Mouse (Mus musculus): ENCODE data around the gene Limd2. TPM values are rescaled to one million over a fixed set of nuclear protein-coding genes. Genes with fewer than 3 reads are reported as not detected.

Limd2 gene
- polyA plus RNA-seq, 1 experiment = 48.3 TPM

DNA sequence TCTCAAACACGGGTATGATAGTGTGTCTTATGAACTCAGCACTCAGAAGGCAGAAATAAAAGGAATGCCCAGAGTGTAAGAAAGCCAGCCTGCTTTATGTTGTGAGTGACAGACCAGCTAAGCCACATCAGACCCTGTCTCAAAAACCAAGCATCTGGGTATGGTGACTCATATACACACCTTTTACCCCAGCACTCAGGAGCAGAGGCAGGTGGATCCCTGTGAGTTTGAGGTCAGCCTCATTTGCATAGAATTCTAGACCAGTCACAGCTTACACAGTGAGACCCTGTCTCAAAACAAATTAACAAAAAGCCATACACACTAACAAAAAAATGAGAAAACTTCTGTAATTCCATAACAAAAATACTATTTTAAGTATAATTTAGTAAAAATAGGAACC is 34.8 kb downstream of the Limd2 start:
- DNase-seq = no peak
- TF ChIP-seq CTCF (conservative IDR thresholded peaks at IDR 0.05; ENCODE audit: insufficient read depth, insufficient read length, low read depth, low read length) (no peak), POLR2A (IDR thresholded peaks at IDR 0.05; ENCODE audit: low read depth, low read length) (no peak)

DNA sequence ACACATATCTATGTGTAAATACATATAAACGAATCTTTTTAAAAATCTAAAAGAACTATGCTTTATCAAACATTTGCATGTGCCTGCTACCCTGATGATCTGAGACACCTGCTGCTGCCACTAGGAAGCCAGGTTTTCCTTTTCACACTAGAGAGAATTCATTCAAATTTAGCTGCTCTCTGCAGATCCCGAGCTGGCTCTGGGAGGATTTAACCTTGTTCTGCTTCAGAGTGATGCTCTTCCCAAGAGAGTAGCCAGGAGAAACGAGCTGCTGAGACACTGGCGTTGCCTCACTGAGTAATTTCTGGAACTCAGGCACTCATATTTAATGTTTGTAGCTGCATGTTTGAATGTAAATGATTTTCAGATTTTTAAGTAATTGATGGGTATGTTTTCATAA is 35.9 kb downstream of the Limd2 start:
- no peak for DNase-seq
- WGBS = 76% methylated on average over 4 of the region's 4 CpGs
- H3K27me3 ChIP-seq (replicated peaks; ENCODE audit: control insufficient read depth, insufficient read depth, low read length) = no peaks in the 10 kb centered on the region
- H3K27ac ChIP-seq (ENCODE audit: insufficient read depth, low read depth, low read length) = no peak overlapping the region
- TF ChIP-seq CTCF (conservative IDR thresholded peaks at IDR 0.05; ENCODE audit: insufficient read depth, insufficient read length, low read depth, low read length) (no peak), POLR2A (IDR thresholded peaks at IDR 0.05; ENCODE audit: low read depth, low read length) (no peak)
- H3K4me1 ChIP-seq (ENCODE audit: control insufficient read depth, insufficient read depth, low read length) = no peaks in the 10 kb centered on the region
- no peak overlapping the region for H3K4me3 ChIP-seq (ENCODE audit: insufficient read depth, low read depth, low read length)
- peaks cover 4% of the 10 kb centered on the region; the same call in 1 of the 2 replicates for H3K36me3 ChIP-seq (ENCODE audit: control insufficient read depth, insufficient read depth, low read length)

More for the DNA sequence above, 34.8 kb downstream of the Limd2 start:
- H3K4me3 ChIP-seq (ENCODE audit: insufficient read depth, low read depth, low read length) = no peak overlapping the region
- peaks cover 4% of the 10 kb centered on the region; the same call in 1 of the 2 replicates for H3K36me3 ChIP-seq (ENCODE audit: control insufficient read depth, insufficient read depth, low read length)
- H3K4me1 ChIP-seq (ENCODE audit: control insufficient read depth, insufficient read depth, low read length) = no peaks in the 10 kb centered on the region
- 86% methylated on average over 1 of the region's 1 CpGs for WGBS
- H3K27ac ChIP-seq (ENCODE audit: insufficient read depth, low read depth, low read length) = no peak overlapping the region
- H3K27me3 ChIP-seq (replicated peaks; ENCODE audit: control insufficient read depth, insufficient read depth, low read length) = no peaks in the 10 kb centered on the region

DNA sequence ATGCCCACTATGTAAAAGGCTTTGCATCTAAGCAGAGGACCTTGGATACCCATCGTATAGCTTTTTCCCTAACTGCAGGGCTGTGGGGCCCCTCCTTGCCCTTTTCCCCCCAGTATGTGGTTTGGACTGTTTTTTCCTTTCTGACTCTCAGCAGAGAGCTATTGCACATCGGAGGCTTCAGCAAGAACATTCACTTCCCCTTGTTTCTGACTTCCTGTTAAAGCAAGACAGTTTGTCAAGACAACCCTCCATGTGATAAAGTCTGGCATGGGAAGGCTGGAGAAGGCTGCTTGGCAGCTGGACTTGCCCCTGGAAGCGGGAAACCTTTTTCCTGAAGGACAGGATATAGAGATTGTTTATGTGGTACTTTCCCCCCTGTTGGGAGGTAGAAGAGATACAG is 37.9 kb downstream of the Limd2 start:
- H3K36me3 ChIP-seq (ENCODE audit: control insufficient read depth, insufficient read depth, low read length) = peaks cover 7% of the 10 kb centered on the region; the same call in 1 of the 2 replicates
- H3K4me3 ChIP-seq (ENCODE audit: insufficient read depth, low read depth, low read length) = no peak overlapping the region
- H3K27ac ChIP-seq (ENCODE audit: insufficient read depth, low read depth, low read length) = no peak overlapping the region
- WGBS = 61% methylated on average over 3 of the region's 3 CpGs
- DNase-seq = peak; percentile 65
- TF ChIP-seq CTCF (conservative IDR thresholded peaks at IDR 0.05; ENCODE audit: insufficient read depth, insufficient read length, low read depth, low read length) (no peak), POLR2A (IDR thresholded peaks at IDR 0.05; ENCODE audit: low read depth, low read length) (no peak)
- no peaks in the 10 kb centered on the region for H3K4me1 ChIP-seq (ENCODE audit: control insufficient read depth, insufficient read depth, low read length)
- H3K27me3 ChIP-seq (replicated peaks; ENCODE audit: control insufficient read depth, insufficient read depth, low read length) = no peaks in the 10 kb centered on the region

DNA sequence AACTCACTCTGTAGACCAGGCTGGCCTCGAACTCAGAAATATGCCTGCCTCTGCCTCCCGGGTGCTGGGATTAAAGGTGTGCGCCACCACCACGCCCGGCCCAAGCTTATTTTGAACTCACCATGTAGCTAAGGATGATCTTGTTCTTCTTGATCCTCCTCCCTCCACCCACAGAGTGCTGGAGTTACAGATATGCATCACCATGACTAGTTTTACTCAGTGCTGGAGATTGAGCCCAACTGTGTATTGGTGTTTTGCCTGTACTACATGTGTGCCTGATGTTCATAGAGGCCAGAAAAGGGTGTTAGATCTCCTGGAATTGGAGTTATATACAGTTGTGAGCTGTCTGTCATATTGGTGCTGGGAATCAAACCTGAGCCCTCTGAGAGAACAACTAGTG is 38.4 kb downstream of the Limd2 start:
- Histone ChIP-seq H3K27ac (ENCODE audit: insufficient read depth, low read depth, low read length) (no peak overlapping the region), H3K4me3 (ENCODE audit: insufficient read depth, low read depth, low read length) (no peak overlapping the region), H3K36me3 (ENCODE audit: control insufficient read depth, insufficient read depth, low read length) (peaks cover 10% of the 10 kb centered on the region; the same call in 1 of the 2 replicates), H3K27me3 (replicated peaks; ENCODE audit: control insufficient read depth, insufficient read depth, low read length) (no peaks in the 10 kb centered on the region), H3K4me1 (ENCODE audit: control insufficient read depth, insufficient read depth, low read length) (no peaks in the 10 kb centered on the region)
- 97% methylated on average over 5 of the region's 5 CpGs for WGBS
- no peak for DNase-seq
- TF ChIP-seq CTCF (conservative IDR thresholded peaks at IDR 0.05; ENCODE audit: insufficient read depth, insufficient read length, low read depth, low read length) (no peak), POLR2A (IDR thresholded peaks at IDR 0.05; ENCODE audit: low read depth, low read length) (no peak)

DNA sequence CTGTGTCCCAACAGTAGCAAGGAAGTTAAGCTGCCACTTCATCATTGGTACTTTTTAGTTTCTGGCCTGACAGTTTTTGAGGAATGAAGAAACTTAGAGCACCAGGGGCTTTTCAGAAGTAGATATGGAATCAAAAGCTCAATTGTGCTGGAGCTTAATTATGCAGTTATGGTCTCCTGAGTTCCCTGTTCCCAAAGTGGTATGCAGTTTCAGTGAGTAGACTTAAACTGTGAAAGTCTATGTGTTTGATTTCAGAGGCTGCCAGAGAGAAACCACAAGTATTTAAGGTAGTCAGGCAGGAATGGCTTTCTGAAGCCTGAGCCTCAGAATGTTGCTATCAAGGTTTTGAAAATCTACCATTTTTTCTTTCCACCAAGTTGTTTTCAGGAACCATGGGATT is 49.0 kb downstream of the Limd2 start:
- H3K36me3 ChIP-seq (ENCODE audit: control insufficient read depth, insufficient read depth, low read length) = peaks cover 5% of the 10 kb centered on the region; the same call in 1 of the 2 replicates
- no peaks in the 10 kb centered on the region for H3K4me1 ChIP-seq (ENCODE audit: control insufficient read depth, insufficient read depth, low read length)
- no peaks in the 10 kb centered on the region for H3K27me3 ChIP-seq (replicated peaks; ENCODE audit: control insufficient read depth, insufficient read depth, low read length)
- DNase-seq = no peak
- no peak overlapping the region for H3K4me3 ChIP-seq (ENCODE audit: insufficient read depth, low read depth, low read length)
- TF ChIP-seq POLR2A (IDR thresholded peaks at IDR 0.05; ENCODE audit: low read depth, low read length) (no peak), CTCF (conservative IDR thresholded peaks at IDR 0.05; ENCODE audit: insufficient read depth, insufficient read length, low read depth, low read length) (no peak)
- H3K27ac ChIP-seq (ENCODE audit: insufficient read depth, low read depth, low read length) = no peak overlapping the region

Other genes starting within 250 kb of the Limd2 start
- 31.1 and 32.2 TPM in 2 replicates for gene Cyb561, start 207.5 kb downstream of the Limd2 start, polyA plus RNA-seq (2012; rRNA removed)
- 68.0 and 132 TPM in 2 replicates for gene Ace, start 192.9 kb downstream of the Limd2 start, polyA plus RNA-seq (2012; rRNA removed)
- gene Ace3, start 166.2 kb downstream of the Limd2 start, polyA plus RNA-seq (2012; rRNA removed) = 0.06 and 0.07 TPM in 2 replicates
- gene Kcnh6, start 152.7 kb downstream of the Limd2 start, polyA plus RNA-seq (2012; rRNA removed) = 0.04 and 0.06 TPM in 2 replicates
- gene Dcaf7, start 124.0 kb downstream of the Limd2 start, polyA plus RNA-seq (2012; rRNA removed) = 34.1 and 37.7 TPM in 2 replicates
- gene Taco1, start 94.8 kb downstream of the Limd2 start, polyA plus RNA-seq (2012; rRNA removed) = 21.3 and 21.4 TPM in 2 replicates
- gene Map3k3, start 76.2 kb downstream of the Limd2 start, polyA plus RNA-seq (2012; rRNA removed) = 27.8 and 31.6 TPM in 2 replicates
- not detected in 2 replicates for gene Gm10840, start within 50 bp of the Limd2 start, polyA plus RNA-seq (2012; rRNA removed)
- gene Strada, start 41.3 kb upstream of the Limd2 start, polyA plus RNA-seq (2012; rRNA removed) = 28.4 and 28.5 TPM in 2 replicates
- gene Ccdc47, start 55.5 kb upstream of the Limd2 start, polyA plus RNA-seq (2012; rRNA removed) = 14.0 and 20.6 TPM in 2 replicates
- 8.3 and 10.0 TPM in 2 replicates for gene Ddx42, start 56.1 kb upstream of the Limd2 start, polyA plus RNA-seq (2012; rRNA removed)
- gene Ftsj3, start 95.2 kb upstream of the Limd2 start, polyA plus RNA-seq (2012; rRNA removed) = 11.7 TPM in 2 replicates
- 52.5 and 66.9 TPM in 2 replicates for gene Psmc5, start 95.3 kb upstream of the Limd2 start, polyA plus RNA-seq (2012; rRNA removed)
- 70.0 and 77.9 TPM in 2 replicates for gene Smarcd2, start 112.1 kb upstream of the Limd2 start, polyA plus RNA-seq (2012; rRNA removed)
- gene Tcam1, start 115.8 kb upstream of the Limd2 start, polyA plus RNA-seq (2012; rRNA removed) = 0.02 and 0.03 TPM in 2 replicates
- 0.16 TPM in 1 of 2 replicates, not detected in the other for gene Gh, start 141.0 kb upstream of the Limd2 start, polyA plus RNA-seq (2012; rRNA removed)
- gene Cd79b, start 153.9 kb upstream of the Limd2 start, polyA plus RNA-seq (2012; rRNA removed) = 2.7 and 17.9 TPM in 2 replicates
- gene Scn4a, start 192.4 kb upstream of the Limd2 start, polyA plus RNA-seq (2012; rRNA removed) = 0.11 and 1.9 TPM in 2 replicates
- 0.12 and 0.58 TPM in 2 replicates for gene Prr29, start 204.6 kb upstream of the Limd2 start, polyA plus RNA-seq (2012; rRNA removed)
- gene Icam2, start 227.2 kb upstream of the Limd2 start, polyA plus RNA-seq (2012; rRNA removed) = 35.0 and 38.1 TPM in 2 replicates

Data from kidney, adult 2 months (tissue).